Mouse (Mus musculus) myocyte (in vitro differentiated cells): Measurements from ENCODE around the gene Rpl6. TPM values are rescaled to one million over a fixed set of nuclear protein-coding genes. Genes with fewer than 3 reads are reported as not detected.
"Not testable (repeated sequence)": the region's sequence is repeated elsewhere in the genome, so short reads cannot be mapped to it uniquely, and the experiment has no call there.

ENCODE experiments used
- H3K27me3 ChIP-seq: one replicate; pipeline ENCODE4 v1.6.1; 2011; ENCODE audit not compliant: control insufficient read depth, insufficient read depth, insufficient read length
- H3K36me3 ChIP-seq: one replicate; pipeline ENCODE4 v1.6.1; 2011; ENCODE audit not compliant: control insufficient read depth, insufficient read depth
- H3K4me2 ChIP-seq: one replicate; pipeline ENCODE4 v1.6.1; 2011; ENCODE audit warnings: low read depth, control low read depth
- H3K4me3 ChIP-seq: one replicate; pipeline ENCODE4 v1.5.1; 2011; ENCODE audit warnings: mild to moderate bottlenecking, control low read depth, moderate library complexity
- H3K79me2 ChIP-seq: one replicate; pipeline ENCODE4 v1.6.1; 2011; ENCODE audit not compliant: control insufficient read depth, insufficient read depth
- H3ac ChIP-seq: one replicate; pipeline ENCODE4 v1.6.1; 2011; ENCODE audit not compliant: control insufficient read depth, insufficient read length
- CEBPB ChIP-seq: IDR thresholded peaks from 2 replicates; pipeline ENCODE4 v1.6.1; 2011; ENCODE audit warnings: mild to moderate bottlenecking, moderate library complexity; ENCODE audit not compliant: poor library complexity, insufficient read depth, severe bottlenecking
- E2F4 ChIP-seq: IDR thresholded peaks from one replicate; pipeline ENCODE4 v1.6.1; 2011; ENCODE audit warnings: mild to moderate bottlenecking, control low read depth, moderate library complexity; ENCODE audit not compliant: insufficient read depth
- MAX ChIP-seq: IDR thresholded peaks from one replicate; pipeline ENCODE4 v1.6.1; 2011; ENCODE audit warnings: low read depth, mild to moderate bottlenecking, control low read depth
- MYOD1 ChIP-seq, 3 experiments: IDR thresholded peaks; one replicate each; pipeline ENCODE4 v1.6.1; 2011; ENCODE audit warnings: control low read depth in 2 of 3, low read depth in 2 of 3, mild to moderate bottlenecking in 2 of 3, moderate library complexity in 1 of 3; ENCODE audit not compliant: insufficient read length in 2 of 3, control insufficient read depth in 1 of 3
- MYOG ChIP-seq, 3 experiments: IDR thresholded peaks; one replicate each; pipeline ENCODE4 v1.6.1; 2011; ENCODE audit warnings: control low read depth in 2 of 3, low read depth in 2 of 3, mild to moderate bottlenecking in 2 of 3; ENCODE audit not compliant: insufficient read length in 2 of 3, control insufficient read depth in 1 of 3, insufficient read depth in 1 of 3
- POLR2A ChIP-seq: IDR thresholded peaks from one replicate; pipeline ENCODE4 v1.6.1; 2011; ENCODE audit warnings: low read depth, mild to moderate bottlenecking, control low read depth, moderate library complexity; ENCODE audit not compliant: insufficient read length
- POLR2AphosphoS2 ChIP-seq: IDR thresholded peaks from one replicate; pipeline ENCODE4 v1.6.1; 2011; ENCODE audit warnings: low read depth, control low read depth; ENCODE audit not compliant: insufficient read length
- REST ChIP-seq: IDR thresholded peaks from one replicate; pipeline ENCODE4 v1.6.1; 2011; ENCODE audit warnings: mild to moderate bottlenecking, control low read depth, moderate library complexity; ENCODE audit not compliant: insufficient read depth, insufficient read length
- SRF ChIP-seq: IDR thresholded peaks from one replicate; pipeline ENCODE4 v1.6.1; 2011; ENCODE audit warnings: low read depth; ENCODE audit not compliant: control insufficient read depth, insufficient read length
- TCF12 ChIP-seq: IDR thresholded peaks from one replicate; pipeline ENCODE4 v1.6.1; 2011; ENCODE audit warnings: mild to moderate bottlenecking, control low read depth; ENCODE audit not compliant: poor library complexity, insufficient read depth, severe bottlenecking
- TCF3 ChIP-seq: IDR thresholded peaks from one replicate; pipeline ENCODE4 v1.6.1; 2011; ENCODE audit warnings: low read depth, control low read depth; ENCODE audit not compliant: insufficient read length
- USF1 ChIP-seq: IDR thresholded peaks from one replicate; pipeline ENCODE4 v1.6.1; 2011; ENCODE audit warnings: low read depth, mild to moderate bottlenecking, control low read depth, moderate library complexity
- polyA plus RNA-seq: library from polyadenylated mRNA; unstranded; fragments of >200 nt; fragmentation: generic; extraction: Trizol; gene quantifications from one replicate; pipeline ENCODE4 v1.2.1, GENCODE M21; 2012; ENCODE audit warnings: missing spikeins

Rpl6 gene
- polyA plus RNA-seq, 1 experiment: 1,361 TPM

GRCm38 (mm10) chr5:121224856-121225255, 20.6 kb downstream of the Rpl6 start:
- Histone ChIP-seq H3ac (no peak overlapping the region), H3K79me2 (peaks cover 38% of the 10 kb centered on the region), H3K27me3 (no peaks in the 10 kb centered on the region), H3K4me3 (no peak overlapping the region), H3K36me3 (no peaks in the 10 kb centered on the region), H3K4me2 (no peak overlapping the region)
- no peak for TF ChIP-seq CEBPB
- TF ChIP-seq MAX: no peak
- no peak for TF ChIP-seq MYOD1 (IDR thresholded peaks at IDR 0.05; ENCODE audit: control insufficient read depth in 1 of 3, insufficient read length in 2 of 3, low read depth in 2 of 3)

- H3K36me3 ChIP-seq: no peaks in the 10 kb centered on the region
- H3K4me2 ChIP-seq: no peak overlapping the region
- TF ChIP-seq USF1 (no peak), POLR2A (no peak), MAX (no peak), REST (no peak), MYOG (IDR thresholded peaks at IDR 0.05; ENCODE audit: control insufficient read depth in 1 of 3, insufficient read depth in 1 of 3, insufficient read length in 2 of 3, low read depth in 2 of 3) (no peak), MYOD1 (IDR thresholded peaks at IDR 0.05; ENCODE audit: control insufficient read depth in 1 of 3, insufficient read length in 2 of 3, low read depth in 2 of 3) (no peak), E2F4 (no peak), TCF3 (no peak), SRF (no peak), CEBPB (no peak)
- H3ac ChIP-seq: no peak overlapping the region
- H3K79me2 ChIP-seq: peaks cover 40% of the 10 kb centered on the region
- no peaks in the 10 kb centered on the region for H3K27me3 ChIP-seq
- H3K4me3 ChIP-seq: no peak overlapping the region
Measured at GRCm38 (mm10) chr5:121225854-121226253, 21.6 kb downstream of the Rpl6 start.

DNA sequence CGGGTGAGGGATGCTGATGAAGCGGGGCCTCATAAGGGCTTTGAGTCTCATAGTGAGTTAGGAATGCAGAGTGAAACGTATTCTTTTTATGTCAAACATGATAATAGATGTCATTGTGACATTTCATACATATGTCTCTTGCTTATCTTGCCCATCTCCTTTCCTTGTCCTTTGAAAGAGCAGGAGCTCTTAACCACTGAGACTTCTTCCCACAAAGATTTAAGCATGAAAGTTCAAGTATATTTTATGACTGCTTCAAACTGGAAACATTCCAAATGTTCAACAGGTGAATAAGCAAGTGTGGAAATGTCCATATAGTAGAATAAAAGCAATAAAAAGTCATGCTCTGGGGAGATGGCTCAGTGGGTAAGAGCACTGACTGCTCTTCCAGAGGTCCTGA, 22.1 kb downstream of the Rpl6 start:
- peaks cover 40% of the 10 kb centered on the region for H3K79me2 ChIP-seq
- no peak for TF ChIP-seq MYOG (IDR thresholded peaks at IDR 0.05; ENCODE audit: control insufficient read depth in 1 of 3, insufficient read depth in 1 of 3, insufficient read length in 2 of 3, low read depth in 2 of 3)
- no peak for TF ChIP-seq TCF3
- TF ChIP-seq REST: no peak
- TF ChIP-seq POLR2A: no peak
- TF ChIP-seq TCF12: no peak
- TF ChIP-seq USF1: no peak
- no peak for TF ChIP-seq CEBPB
- no peak for TF ChIP-seq POLR2AphosphoS2
- no peak for TF ChIP-seq MYOD1 (IDR thresholded peaks at IDR 0.05; ENCODE audit: control insufficient read depth in 1 of 3, insufficient read length in 2 of 3, low read depth in 2 of 3)
- TF ChIP-seq E2F4: no peak
- TF ChIP-seq MAX: no peak
- TF ChIP-seq SRF: no peak
- no peaks in the 10 kb centered on the region for H3K36me3 ChIP-seq
- H3K4me2 ChIP-seq: no peak overlapping the region
- no peak overlapping the region for H3K4me3 ChIP-seq
- H3K27me3 ChIP-seq: no peaks in the 10 kb centered on the region
- no peak overlapping the region for H3ac ChIP-seq

- H3K4me2 ChIP-seq: no peak overlapping the region
- no peaks in the 10 kb centered on the region for H3K36me3 ChIP-seq
- H3ac ChIP-seq: no peak overlapping the region
- H3K4me3 ChIP-seq: no peak overlapping the region
- TF ChIP-seq POLR2AphosphoS2 (no peak), SRF (no peak), USF1 (no peak), E2F4 (no peak), REST (no peak), MYOG (IDR thresholded peaks at IDR 0.05; ENCODE audit: control insufficient read depth in 1 of 3, insufficient read depth in 1 of 3, insufficient read length in 2 of 3, low read depth in 2 of 3) (no peak), CEBPB (no peak), POLR2A (no peak), TCF12 (no peak)
- H3K79me2 ChIP-seq: peaks cover 42% of the 10 kb centered on the region
- H3K27me3 ChIP-seq: no peaks in the 10 kb centered on the region
Measured at GRCm38 (mm10) chr5:121226845-121227244, 22.6 kb downstream of the Rpl6 start.

- not testable (repeated sequence) for H3K36me3 ChIP-seq, H3K4me3 ChIP-seq, H3K4me2 ChIP-seq, H3K27me3 ChIP-seq, H3ac ChIP-seq
- H3K79me2 ChIP-seq: peaks cover 42% of the 10 kb centered on the region
Measured at GRCm38 (mm10) chr5:121227330-121227729, 23.0 kb downstream of the Rpl6 start.
